Mouse (Mus musculus) olfactory bulb, adult 2 months (tissue): ENCODE data around the gene Serpinf1.

Source experiments
- CTCF ChIP-seq: fragments of 200-500 bp; IDR thresholded peaks from 2 replicates; pipeline ENCODE4 v1.5.1; 2012; ENCODE audit warnings: low read depth, mild to moderate bottlenecking, low read length, moderate library complexity; ENCODE audit not compliant: insufficient read depth
- POLR2A ChIP-seq: fragments of 200-500 bp; IDR thresholded peaks from 2 replicates; pipeline ENCODE4 v1.6.1; 2012; ENCODE audit warnings: mild to moderate bottlenecking, low read depth, low read length, moderate library complexity; ENCODE audit not compliant: insufficient read depth

DNA sequence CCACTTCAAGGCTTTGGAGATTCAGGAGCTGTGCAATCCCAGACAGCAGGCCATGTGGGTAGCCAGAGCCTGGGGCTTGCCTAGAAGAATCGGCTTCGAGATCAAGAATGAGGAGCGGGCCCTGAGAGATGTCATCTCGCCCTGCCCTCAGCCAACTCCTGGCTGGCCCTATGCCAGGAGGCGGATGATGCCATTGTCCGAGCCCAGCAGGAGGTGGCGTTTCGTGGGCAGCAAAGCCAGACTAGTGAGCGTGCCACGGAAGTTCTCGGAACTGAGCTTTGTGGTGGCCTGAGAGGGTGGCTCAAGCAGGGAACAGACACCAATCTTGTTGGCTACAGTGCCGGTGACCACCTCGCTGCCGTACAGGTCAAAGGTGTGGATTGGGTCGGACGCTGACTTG, 19.1 kb upstream of the Serpinf1 start:
- no peak for TF ChIP-seq CTCF
- TF ChIP-seq POLR2A = no peak
